Mouse (Mus musculus) forebrain, embryonic 16.5 days (tissue): ENCODE measurements at regions not wholly inside any gene's neighbourhood (a gene's known extent, or its start where the extent isn't known, plus 50 kb on each side); places are given as distances from the start of the nearest gene placed in this dataset.
A peak's percentile ranks its signal among the peaks of the same experiment; 100 is the strongest.

Source experiments
- ATAC-seq: fragments of 200-750 bp; cut with Nextera tagmentation; 2 replicates; pipeline ENCODE4 v1.8.0; 2017; ENCODE audit warnings: mild to moderate bottlenecking, moderate library complexity
- H3K27ac ChIP-seq: fragments of 300-500 bp; sonication (generic); 2 replicates; pipeline ENCODE4 v1.5.1; 2014; ENCODE audit warnings: low read length, control low read depth
- H3K27me3 ChIP-seq: fragments of 300-500 bp; sonication (generic); replicated peaks from 2 replicates; pipeline ENCODE4 v1.6.1; 2014; ENCODE audit warnings: low read length; ENCODE audit not compliant: control insufficient read depth, insufficient read depth
- H3K36me3 ChIP-seq: fragments of 300-500 bp; sonication (generic); 2 replicates; pipeline ENCODE4 v1.6.1; 2014; ENCODE audit not compliant: control insufficient read depth, insufficient read depth
- H3K4me1 ChIP-seq: fragments of 300-500 bp; sonication (generic); replicated peaks from 2 replicates; pipeline ENCODE4 v1.6.1; 2014; ENCODE audit warnings: low read length; ENCODE audit not compliant: control insufficient read depth, insufficient read depth
- H3K4me2 ChIP-seq: fragments of 300-500 bp; sonication (generic); 2 replicates; pipeline ENCODE4 v1.6.1; 2014; ENCODE audit warnings: mild to moderate bottlenecking, low read length, control low read depth
- H3K4me3 ChIP-seq: fragments of 300-500 bp; sonication (generic); replicated peaks from 2 replicates; pipeline ENCODE4 v1.5.1; 2014; ENCODE audit warnings: mild to moderate bottlenecking, low read length, control low read depth
- H3K9ac ChIP-seq: fragments of 300-500 bp; sonication (generic); replicated peaks from 2 replicates; pipeline ENCODE4 v1.6.1; 2014; ENCODE audit warnings: low read depth, low read length, control low read depth
- H3K9me3 ChIP-seq: fragments of 300-500 bp; sonication (generic); 2 replicates; pipeline ENCODE4 v1.6.1; 2016; ENCODE audit warnings: low read length; ENCODE audit not compliant: control insufficient read depth
- WGBS: fragments of 180-500 bp; shearing (Covaris S2); extraction: QIAGEN DNeasy Blood & Tissue Kit; methylation state at CpG from one replicate; pipeline ENCODE4 v1.1.7; 2014; 5-methylcytosine and 5-hydroxymethylcytosine counted together

- Histone ChIP-seq H3K36me3 (no peaks in the 10 kb centered on the region), H3K4me1 (0 out of 2 replicates have a peak, but pooled peaks cover 3% of the 10 kb centered on the region), H3K9me3 (no peaks in the 10 kb centered on the region), H3K4me2 (no peak overlapping the region), H3K27me3 (no peaks in the 10 kb centered on the region), H3K27ac (no peak overlapping the region), H3K4me3 (no peak overlapping the region), H3K9ac (no peak overlapping the region)
- ATAC-seq, result peak; percentile 64; the same call in 1 of the 2 replicates
- WGBS, result 37% methylated on average over 4 of the region's 4 CpGs
Observed at GRCm38 (mm10) chr15:93774340-93774739, 178.6 kb upstream of the Prickle1 start.

DNA sequence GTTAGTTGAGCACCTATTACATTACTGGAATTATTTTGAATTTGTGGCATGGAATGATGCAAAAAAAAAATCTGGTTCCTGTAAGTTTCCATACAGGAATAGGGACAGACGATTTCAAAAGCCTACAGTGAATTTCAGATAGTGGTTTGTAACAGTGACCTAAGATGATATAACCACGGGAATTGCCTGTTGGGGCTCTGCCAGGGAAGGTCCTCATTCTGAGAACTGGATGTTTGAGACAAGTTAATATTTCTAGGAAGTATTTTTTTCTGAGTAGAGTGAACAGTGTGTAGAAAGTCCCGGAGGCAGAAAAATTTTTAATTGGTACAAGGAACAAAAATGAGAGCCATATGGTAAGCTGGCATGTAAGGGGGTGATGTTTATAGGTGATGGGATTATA lies 171.3 kb upstream of the Prickle1 start:
- Histone ChIP-seq H3K9me3 (no peaks in the 10 kb centered on the region), H3K4me3 (no peak overlapping the region), H3K4me1 (no peaks in the 10 kb centered on the region), H3K9ac (no peak overlapping the region), H3K27ac (no peak overlapping the region), H3K36me3 (no peaks in the 10 kb centered on the region), H3K27me3 (no peaks in the 10 kb centered on the region), H3K4me2 (no peak overlapping the region)
- no peak for ATAC-seq
- 88% methylated on average over 3 of the region's 3 CpGs for WGBS

DNA sequence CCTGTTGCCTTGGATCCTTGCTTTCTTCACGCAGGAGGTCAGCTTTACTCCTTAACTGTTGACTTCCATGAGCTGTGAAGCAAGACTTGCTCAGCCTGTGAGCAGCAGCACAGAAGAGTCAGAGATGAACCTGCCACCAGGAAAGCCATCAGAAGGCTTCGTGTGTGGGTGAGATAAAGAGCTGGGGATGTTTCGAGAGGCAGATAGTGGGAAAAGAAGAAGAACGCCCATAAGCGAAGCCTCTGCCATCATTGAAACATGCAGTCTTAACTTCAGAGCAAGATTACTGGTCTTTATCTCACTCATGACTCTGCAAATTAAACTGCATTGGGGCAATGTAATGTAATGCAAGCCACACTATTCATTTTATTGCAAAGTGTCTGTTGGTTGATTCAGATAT lies 167.4 kb upstream of the Prickle1 start:
- no peaks in the 10 kb centered on the region for H3K36me3 ChIP-seq
- H3K9me3 ChIP-seq, result no peaks in the 10 kb centered on the region
- H3K27me3 ChIP-seq, result no peaks in the 10 kb centered on the region
- ATAC-seq, result no peak
- H3K4me3 ChIP-seq, result no peak overlapping the region
- no peak overlapping the region for H3K9ac ChIP-seq
- WGBS, result 87% methylated on average over 5 of the region's 5 CpGs
- no peak overlapping the region for H3K4me2 ChIP-seq
- H3K27ac ChIP-seq, result no peak overlapping the region
- H3K4me1 ChIP-seq, result no peaks in the 10 kb centered on the region

DNA sequence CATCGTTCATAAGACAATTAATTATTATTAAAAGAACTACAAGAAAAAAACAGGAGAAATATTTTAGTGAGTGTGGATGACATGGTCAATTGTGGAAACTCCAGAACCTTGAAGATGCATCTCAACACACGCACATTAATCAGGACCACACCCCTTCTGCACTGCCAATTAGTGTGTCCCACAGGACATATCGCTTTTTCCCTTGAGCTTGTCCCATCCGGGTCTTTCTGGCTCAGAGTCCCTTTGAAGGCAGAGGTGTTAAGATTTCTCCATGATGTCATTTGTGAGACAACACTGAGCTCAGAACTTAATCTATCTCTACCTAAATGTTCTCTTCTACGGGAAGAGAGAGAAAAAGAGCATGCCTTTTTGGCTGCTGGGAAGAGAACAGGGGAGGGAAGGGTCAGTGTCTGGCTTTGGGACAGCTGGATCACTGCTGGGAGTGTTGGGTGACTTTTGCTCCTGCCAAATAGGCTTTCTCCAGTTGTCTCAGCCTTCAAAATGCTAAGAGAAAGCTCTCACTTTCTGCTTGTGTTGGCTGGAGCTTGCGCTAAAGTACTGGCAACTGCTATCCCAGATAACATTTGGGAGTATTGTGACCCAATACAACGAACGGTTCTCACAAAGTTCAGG lies 162.6 kb upstream of the Prickle1 start:
- Histone ChIP-seq H3K9me3 (no peaks in the 10 kb centered on the region), H3K27me3 (no peaks in the 10 kb centered on the region), H3K36me3 (no peaks in the 10 kb centered on the region), H3K4me3 (no peak overlapping the region), H3K9ac (no peak overlapping the region), H3K4me2 (no peak overlapping the region), H3K4me1 (no peaks in the 10 kb centered on the region), H3K27ac (no peak overlapping the region)
- ATAC-seq, result no peak
- WGBS, result 88% methylated on average over 8 of the region's 8 CpGs

GRCm38 (mm10) chr15:93755989-93756388 lies 160.3 kb upstream of the Prickle1 start:
- Histone ChIP-seq H3K36me3 (no peaks in the 10 kb centered on the region), H3K27ac (no peak overlapping the region), H3K27me3 (no peaks in the 10 kb centered on the region), H3K9ac (no peak overlapping the region), H3K4me3 (no peak overlapping the region), H3K9me3 (no peaks in the 10 kb centered on the region), H3K4me2 (peak overlapping the region; percentile 14), H3K4me1 (no peaks in the 10 kb centered on the region)
- no peak for ATAC-seq
- WGBS, result 38% methylated on average over 5 of the region's 5 CpGs

GRCm38 (mm10) chr15:93751817-93752216 lies 156.1 kb upstream of the Prickle1 start:
- WGBS, result 83% methylated on average over 14 of the region's 14 CpGs

GRCm38 (mm10) chr15:93750953-93751352 lies 155.3 kb upstream of the Prickle1 start:
- H3K4me1 ChIP-seq, result no peaks in the 10 kb centered on the region
- no peaks in the 10 kb centered on the region for H3K9me3 ChIP-seq
- ATAC-seq, result no peak
- H3K9ac ChIP-seq, result no peak overlapping the region
- 60% methylated on average over 8 of the region's 8 CpGs for WGBS
- no peak overlapping the region for H3K4me3 ChIP-seq
- H3K27ac ChIP-seq, result no peak overlapping the region
- H3K27me3 ChIP-seq, result no peaks in the 10 kb centered on the region
- H3K4me2 ChIP-seq, result no peak overlapping the region
- no peaks in the 10 kb centered on the region for H3K36me3 ChIP-seq

More at GRCm38 (mm10) chr15:93751817-93752216, 156.1 kb upstream of the Prickle1 start:
- Histone ChIP-seq H3K27ac (no peak overlapping the region), H3K9me3 (no peaks in the 10 kb centered on the region), H3K9ac (no peak overlapping the region), H3K4me1 (no peaks in the 10 kb centered on the region), H3K4me3 (no peak overlapping the region), H3K36me3 (no peaks in the 10 kb centered on the region), H3K4me2 (no peak overlapping the region), H3K27me3 (no peaks in the 10 kb centered on the region)
- ATAC-seq, result no peak

GRCm38 (mm10) chr15:93744191-93744945 lies 148.7 kb upstream of the Prickle1 start:
- ATAC-seq, result no peak
- Histone ChIP-seq H3K4me2 (no peak overlapping the region), H3K27ac (no peak overlapping the region), H3K4me1 (no peaks in the 10 kb centered on the region), H3K9me3 (no peaks in the 10 kb centered on the region), H3K36me3 (no peaks in the 10 kb centered on the region), H3K4me3 (no peak overlapping the region), H3K9ac (no peak overlapping the region), H3K27me3 (no peaks in the 10 kb centered on the region)
- 83% methylated on average over 12 of the region's 12 CpGs for WGBS

GRCm38 (mm10) chr15:93733731-93734510 lies 138.2 kb upstream of the Prickle1 start:
- H3K36me3 ChIP-seq, result no peaks in the 10 kb centered on the region
- 84% methylated on average over 18 of the region's 18 CpGs for WGBS
- H3K4me3 ChIP-seq, result no peak overlapping the region
- H3K4me2 ChIP-seq, result no peak overlapping the region
- no peak overlapping the region for H3K27ac ChIP-seq
- H3K9ac ChIP-seq, result no peak overlapping the region
- H3K4me1 ChIP-seq, result no peaks in the 10 kb centered on the region
- H3K9me3 ChIP-seq, result no peaks in the 10 kb centered on the region
- no peak for ATAC-seq
- H3K27me3 ChIP-seq, result no peaks in the 10 kb centered on the region
